Mouse (Mus musculus) midbrain, postnatal 0 days (tissue): ENCODE measurements around the gene Pate2. TPM values are rescaled to one million over a fixed set of nuclear protein-coding genes. Genes with fewer than 3 reads are reported as not detected.
"Not testable (repeated sequence)": the region's sequence is repeated elsewhere in the genome, so short reads cannot be mapped to it uniquely, and the experiment has no call there.

Experiments used
- ATAC-seq: fragments of 200-750 bp; cut with Nextera tagmentation; 2 replicates; pipeline ENCODE4 v1.8.0; 2017; ENCODE audit warnings: moderate number of reproducible peaks, mild to moderate bottlenecking, moderate TSS enrichment, moderate library complexity; ENCODE audit not compliant: low FRiP score
- DNase-seq: peaks from one replicate; pipeline ENCODE4 v3.0.0-alpha.2; 2015; ENCODE audit warnings: low spot score
- H3K27ac ChIP-seq: fragments of 300-500 bp; sonication (generic); 2 replicates; pipeline ENCODE4 v1.5.1; 2014; ENCODE audit warnings: low read depth, mild to moderate bottlenecking, low read length, mixed read lengths
- H3K27me3 ChIP-seq: fragments of 300-500 bp; sonication (generic); 2 replicates; pipeline ENCODE4 v1.6.1; 2014; ENCODE audit warnings: low read length, control low read depth, mixed read lengths; ENCODE audit not compliant: insufficient read depth
- H3K36me3 ChIP-seq: fragments of 300-500 bp; sonication (generic); 2 replicates; pipeline ENCODE4 v1.6.1; 2014; ENCODE audit warnings: low read length, control low read depth, mixed read lengths; ENCODE audit not compliant: insufficient read depth
- H3K4me1 ChIP-seq: fragments of 300-500 bp; sonication (generic); 2 replicates; pipeline ENCODE4 v1.6.1; 2014; ENCODE audit warnings: mild to moderate bottlenecking, control low read depth, antibody characterized with exemption, low read length, mixed read lengths; ENCODE audit not compliant: insufficient read depth
- H3K4me2 ChIP-seq: fragments of 300-500 bp; sonication (generic); 2 replicates; pipeline ENCODE4 v1.6.1; 2014; ENCODE audit warnings: low read depth, mild to moderate bottlenecking, low read length, mixed read lengths; ENCODE audit not compliant: poor library complexity, severe bottlenecking
- H3K4me3 ChIP-seq: fragments of 300-500 bp; sonication (generic); 2 replicates; pipeline ENCODE4 v1.5.1; 2014; ENCODE audit warnings: low read depth, mild to moderate bottlenecking, low read length, moderate library complexity
- H3K9ac ChIP-seq: fragments of 300-500 bp; sonication (generic); replicated peaks from 2 replicates; pipeline ENCODE4 v1.6.1; 2014; ENCODE audit warnings: mild to moderate bottlenecking, low read length, moderate library complexity, mixed read lengths; ENCODE audit not compliant: poor library complexity, severe bottlenecking
- H3K9me3 ChIP-seq: fragments of 300-500 bp; sonication (generic); 2 replicates; pipeline ENCODE4 v1.6.1; 2016; ENCODE audit warnings: low read length, control low read depth
- CTCF ChIP-seq: IDR thresholded peaks from 2 replicates; pipeline ENCODE4 v1.5.1; 2016; ENCODE audit warnings: antibody characterized with exemption, mild to moderate bottlenecking
- WGBS: fragments of 180-500 bp; shearing (Covaris S2); extraction: QIAGEN DNeasy Blood & Tissue Kit; methylation state at CpG from one replicate; pipeline ENCODE4 v1.1.7; 2014; 5-methylcytosine and 5-hydroxymethylcytosine counted together
- polyA plus RNA-seq: library from polyadenylated mRNA; unstranded; fragments of >200 nt; fragmentation: Nextera tagmentation; extraction: Ambion mirVana; gene quantifications from 2 replicates; pipeline ENCODE4 v1.2.1, GENCODE M21; 2015
- total RNA-seq: library from RNA; depleted of rRNA; stranded (reverse); fragments of >200 nt; gene quantifications from 2 replicates; pipeline ENCODE4 v1.2.3, GENCODE M21; 2014

Gene Pate2
- total and polyA plus RNA-seq, 2 experiments from 2014 or later: 0.33 to 0.54 TPM

DNA sequence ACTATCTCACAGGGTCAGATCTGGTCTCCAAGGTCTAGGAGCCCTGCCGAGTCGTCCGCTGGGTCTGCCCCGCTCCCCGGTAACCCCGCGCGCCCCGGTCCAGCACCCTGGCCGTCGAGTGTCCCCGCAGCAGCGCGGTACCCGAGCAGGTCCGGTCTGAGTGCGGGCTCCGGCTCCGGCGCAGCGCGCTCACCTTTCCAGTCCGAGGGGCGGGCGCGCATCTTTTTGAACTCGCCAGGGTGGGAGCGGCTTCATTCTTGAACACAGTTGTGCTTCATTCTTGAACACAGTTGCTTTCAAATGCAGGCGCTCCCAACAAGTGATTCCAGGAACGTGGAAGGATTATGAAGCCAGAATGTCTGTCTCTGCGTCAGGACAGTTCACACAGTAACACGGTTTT is 4.3 kb downstream of the Pate2 start:
- no peaks in the 10 kb centered on the region for H3K36me3 ChIP-seq
- no peak for TF ChIP-seq CTCF
- ATAC-seq (no peak), DNase-seq (no peak)
- 0 out of 2 replicates have a peak overlapping the region, but pooled peaks have one; percentile 48 for H3K9ac ChIP-seq
- no peak overlapping the region for H3K27ac ChIP-seq
- H3K9me3 ChIP-seq: no peaks in the 10 kb centered on the region
- peaks cover 4% of the 10 kb centered on the region; the same call in 1 of the 2 replicates for H3K27me3 ChIP-seq
- H3K4me3 ChIP-seq: peak overlapping the region; percentile 37
- 4% methylated on average over 32 of the region's 32 CpGs for WGBS
- H3K4me1 ChIP-seq: no peaks in the 10 kb centered on the region
- H3K4me2 ChIP-seq: peak overlapping the region; percentile 66

DNA sequence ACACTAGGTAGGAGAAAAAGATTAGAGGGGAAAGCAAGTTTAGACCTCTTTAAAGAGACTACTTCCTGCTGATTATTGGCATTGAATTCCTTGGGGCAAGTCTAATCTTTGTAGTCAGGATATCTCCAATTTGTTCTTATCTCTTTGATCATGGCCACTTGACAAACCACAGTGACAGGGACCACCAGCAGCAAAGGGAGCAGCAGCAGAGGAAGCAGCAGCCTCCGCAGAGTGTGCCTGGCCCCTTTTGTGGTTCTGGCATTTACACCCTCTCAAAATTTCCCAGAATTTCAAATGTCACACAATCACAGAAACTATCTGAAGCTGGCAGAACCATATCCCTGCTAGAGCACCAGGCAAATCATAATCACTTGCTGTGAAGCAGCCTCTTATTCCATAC is 17.6 kb downstream of the Pate2 start:
- no peaks in the 10 kb centered on the region for H3K27me3 ChIP-seq
- no peaks in the 10 kb centered on the region for H3K9me3 ChIP-seq
- WGBS: 29% methylated on average over 1 of the region's 1 CpGs
- H3K27ac ChIP-seq: no peak overlapping the region
- no peaks in the 10 kb centered on the region for H3K36me3 ChIP-seq
- DNase-seq (no peak), ATAC-seq (no peak)
- no peak for TF ChIP-seq CTCF
- H3K4me1 ChIP-seq: no peaks in the 10 kb centered on the region
- H3K4me2 ChIP-seq: no peak overlapping the region
- H3K4me3 ChIP-seq: no peak overlapping the region
- H3K9ac ChIP-seq: no peak overlapping the region

DNA sequence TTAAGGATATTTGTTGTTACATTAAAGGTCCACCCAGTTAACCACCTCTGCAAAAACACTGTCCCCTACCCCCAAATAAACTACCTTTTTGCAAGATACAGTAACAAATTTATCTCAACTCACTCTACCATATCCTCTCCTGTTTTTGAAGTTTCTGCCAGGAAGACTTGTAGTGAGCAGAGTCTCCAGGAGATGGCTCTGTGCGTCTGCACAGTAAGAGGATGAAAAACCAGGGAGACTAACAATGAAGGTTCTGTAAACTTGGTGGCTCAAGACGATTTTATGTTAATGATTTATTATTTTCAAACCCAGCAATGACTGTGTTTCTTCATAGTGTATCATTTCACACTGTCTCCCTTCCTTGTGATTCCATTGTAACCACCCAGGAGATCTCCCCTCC is 22.8 kb downstream of the Pate2 start:
- Histone ChIP-seq H3K4me3 (no peak overlapping the region), H3K9ac (no peak overlapping the region), H3K4me2 (no peak overlapping the region), H3K27ac (no peak overlapping the region), H3K27me3 (no peaks in the 10 kb centered on the region), H3K9me3 (no peaks in the 10 kb centered on the region), H3K36me3 (no peaks in the 10 kb centered on the region), H3K4me1 (no peaks in the 10 kb centered on the region)
- WGBS: 12% methylated on average over 2 of the region's 2 CpGs
- DNase-seq: peak; percentile 47
- TF ChIP-seq CTCF: peak; percentile 83
- peak; percentile 71; the same call in 1 of the 2 replicates for ATAC-seq

DNA sequence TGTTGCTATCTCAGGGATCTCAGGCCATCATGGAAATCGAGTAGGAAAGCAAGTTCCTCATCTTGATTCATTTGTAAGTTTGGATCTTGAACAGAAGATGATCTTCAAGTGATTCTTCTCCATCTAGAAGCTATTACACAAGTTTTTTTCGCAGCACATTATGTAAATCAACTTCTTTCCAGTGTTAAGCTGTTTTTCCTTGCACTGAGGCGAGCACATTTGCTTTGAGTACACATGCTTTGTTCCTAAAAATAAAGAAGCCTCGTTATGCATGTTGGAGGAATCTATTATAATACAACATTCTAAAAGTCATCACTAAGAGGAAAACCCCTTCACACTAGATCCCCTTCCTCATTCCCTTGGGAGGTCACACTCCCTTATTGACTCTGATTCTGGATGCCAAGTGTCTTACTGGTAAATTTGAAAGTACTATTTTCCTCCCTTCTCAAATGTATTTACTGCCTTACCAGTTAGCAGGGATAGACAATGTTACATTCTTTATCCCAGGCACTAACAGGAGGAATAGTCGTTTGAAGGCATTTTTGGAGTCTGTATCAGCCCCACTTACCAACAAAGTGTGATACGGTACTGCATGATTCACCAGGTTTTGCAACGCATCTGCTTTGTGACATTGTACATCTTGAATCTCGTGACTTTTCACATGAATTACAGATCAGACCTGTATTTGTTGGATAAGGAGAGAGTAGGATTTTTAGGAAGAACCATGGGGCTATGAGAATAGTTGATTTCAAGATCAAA is 37.7 kb downstream of the Pate2 start:
- no peaks in the 10 kb centered on the region for H3K27me3 ChIP-seq
- no peak overlapping the region for H3K4me2 ChIP-seq
- H3K36me3 ChIP-seq: no peaks in the 10 kb centered on the region
- H3K4me3 ChIP-seq: no peak overlapping the region
- no peaks in the 10 kb centered on the region for H3K4me1 ChIP-seq
- DNase-seq: no peak
- 64% methylated on average over 8 of the region's 8 CpGs for WGBS
- TF ChIP-seq CTCF: no peak
- H3K9ac ChIP-seq: no peak overlapping the region
- H3K27ac ChIP-seq: no peak overlapping the region
- H3K9me3 ChIP-seq: no peaks in the 10 kb centered on the region
- no peak for ATAC-seq

DNA sequence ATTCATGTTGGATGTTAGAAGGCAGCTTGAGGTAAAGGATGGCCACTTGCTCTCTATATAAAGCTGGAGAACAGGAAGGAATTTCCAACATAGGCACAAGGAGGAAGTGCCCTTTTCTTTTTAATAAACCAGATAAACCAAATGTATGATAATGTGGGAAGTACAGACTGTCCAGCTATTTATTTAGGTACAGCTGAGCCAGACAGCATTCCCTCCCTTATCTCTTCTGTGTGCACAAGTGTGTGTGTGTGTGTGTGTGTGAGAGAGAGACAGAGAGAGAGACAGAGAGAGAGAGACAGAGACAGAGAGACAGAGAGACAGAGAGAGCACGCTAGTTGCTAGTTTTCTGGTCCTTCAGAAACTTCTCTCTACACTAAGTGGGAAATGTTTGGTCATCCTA is 41.8 kb downstream of the Pate2 start, which contains the start of gene Pate4:
Gene Pate4, minus strand, starts transcription at position 101 of the 400 bp plus-strand sequence.
- Histone ChIP-seq H3K27me3 (no peaks in the 10 kb centered on the region), H3K4me3 (no peak within 1 kb of the TSS), H3K4me1 (no peaks in the 10 kb centered on the region), H3K9me3 (no peaks in the 10 kb centered on the region), H3K9ac (no peak within 1 kb of the TSS), H3K36me3 (no peaks in the 10 kb centered on the region), H3K4me2 (no peak within 1 kb of the TSS), H3K27ac (no peak within 1 kb of the TSS)
- WGBS: 82% methylated on average over 1 of the region's 1 CpGs
- DNase-seq: no peak
- no peak for ATAC-seq
- no peak for TF ChIP-seq CTCF

DNA sequence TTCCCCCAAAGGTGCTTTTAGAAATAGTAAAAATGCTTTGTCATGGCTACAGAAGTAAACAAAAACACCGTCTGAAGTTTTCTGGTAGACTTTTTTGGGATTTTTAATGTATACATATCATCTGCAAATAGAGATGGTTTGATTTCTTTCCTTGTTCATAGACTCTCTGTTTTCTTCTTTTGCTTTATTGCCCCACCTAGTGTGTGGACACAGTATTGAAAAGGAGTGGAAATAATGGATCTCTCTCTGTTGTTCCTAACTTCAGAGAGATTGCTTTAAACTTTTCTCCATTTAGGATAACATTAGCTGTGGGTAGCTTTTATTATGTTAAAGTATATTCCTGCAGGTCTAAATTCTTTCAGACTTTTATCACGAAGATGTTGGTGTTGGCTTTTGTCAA is 43.9 kb downstream of the Pate2 start:
- 27% methylated on average over 2 of the region's 2 CpGs for WGBS
- no peaks in the 10 kb centered on the region for H3K27me3 ChIP-seq
- H3K9me3 ChIP-seq: no peaks in the 10 kb centered on the region
- no peak overlapping the region for H3K4me2 ChIP-seq
- TF ChIP-seq CTCF: peak; percentile 54
- H3K4me1 ChIP-seq: no peaks in the 10 kb centered on the region
- H3K27ac ChIP-seq: no peak overlapping the region
- no peak overlapping the region for H3K4me3 ChIP-seq
- DNase-seq (no peak), ATAC-seq (no peak)
- H3K9ac ChIP-seq: no peak overlapping the region
- no peaks in the 10 kb centered on the region for H3K36me3 ChIP-seq

DNA sequence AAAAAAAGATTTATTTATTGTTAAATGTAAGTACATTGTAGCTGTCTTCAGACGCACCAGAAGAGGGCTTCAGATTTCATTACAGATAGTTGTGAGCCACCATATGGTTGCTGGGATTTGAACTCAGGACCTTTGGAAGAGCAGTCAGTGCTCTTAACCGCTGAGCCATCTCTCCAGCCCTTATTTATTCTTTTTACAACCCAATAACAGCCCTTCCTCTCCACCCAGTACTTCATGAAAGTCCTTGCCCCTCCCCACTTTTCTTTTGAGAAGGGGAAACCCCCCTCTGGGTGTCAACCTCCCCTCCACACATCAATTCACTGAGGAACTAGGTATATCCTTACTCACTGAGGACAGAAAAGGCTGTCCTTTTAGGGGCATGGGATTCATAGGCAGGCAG is 46.7 kb downstream of the Pate2 start:
- H3K9ac ChIP-seq, H3K9me3 ChIP-seq, H3K36me3 ChIP-seq, H3K27ac ChIP-seq, DNase-seq, H3K4me3 ChIP-seq, H3K27me3 ChIP-seq, H3K4me1 ChIP-seq, H3K4me2 ChIP-seq, ATAC-seq: not testable (repeated sequence)
- WGBS: 69% methylated on average over 2 of the region's 2 CpGs
